Mouse (Mus musculus): ENCODE measurements around the gene Ttc25.

DNA sequence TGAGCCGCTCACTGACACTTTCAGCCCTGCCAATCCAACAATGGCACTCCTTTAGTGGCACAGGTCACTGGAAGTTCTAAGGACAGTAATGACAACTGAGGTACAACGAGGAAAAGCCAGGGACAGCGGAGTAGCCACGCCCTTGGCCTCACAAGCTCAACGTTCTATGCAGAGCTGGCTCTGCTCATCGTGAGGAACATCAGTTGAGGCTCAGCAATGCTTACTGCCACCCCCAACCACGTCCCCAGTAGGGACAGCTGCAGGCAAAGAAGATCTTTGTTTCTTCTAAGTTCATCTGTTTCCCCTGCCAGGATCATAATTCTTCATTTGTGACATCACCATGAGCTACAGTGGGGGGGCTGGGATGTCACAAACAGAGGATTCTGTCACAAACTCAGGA, 49.2 kb downstream of the Ttc25 start:
- TF ChIP-seq CTCF (IDR thresholded peaks at IDR 0.05; ENCODE audit: low read depth, low read length) (no peak), POLR2A (IDR thresholded peaks at IDR 0.05; ENCODE audit: extremely low read depth, insufficient read depth, low read length) (no peak)
